Mouse (Mus musculus) ES-Bruce4 (cell line): ENCODE measurements around the gene Nisch.

ENCODE experiments used
- CTCF ChIP-seq: IDR thresholded peaks from one replicate; pipeline ENCODE4 v1.8.1; 2011; ENCODE audit warnings: low read depth, low read length
- POLR2A ChIP-seq: IDR thresholded peaks from one replicate; pipeline ENCODE4 v1.8.1; 2011; ENCODE audit warnings: low read length; ENCODE audit not compliant: insufficient read depth

- TF ChIP-seq POLR2A, result no peak
- no peak for TF ChIP-seq CTCF
Observed at GRCm38 (mm10) chr14:31133023-31133665, 83.6 kb downstream of the Nisch start.
